Mouse (Mus musculus) liver, embryonic 14.5 days (tissue): ENCODE results near the gene Cd300e. TPM values are rescaled to one million over a fixed set of nuclear protein-coding genes. Genes with fewer than 3 reads are reported as not detected.

ENCODE experiments used
- ATAC-seq: fragments of 200-750 bp; cut with Nextera tagmentation; 2 replicates; pipeline ENCODE4 v1.8.0; 2017; ENCODE audit warnings: moderate number of reproducible peaks, mild to moderate bottlenecking, moderate library complexity; ENCODE audit not compliant: insufficient read depth
- DNase-seq, 3 experiments: peaks; one replicate each; pipeline ENCODE4 v3.0.0-alpha.2; 2012 to 2013; ENCODE audit warnings: low read depth in 3 of 3, low spot score in 3 of 3
- H3K27ac ChIP-seq: fragments of 300-500 bp; sonication (generic); 2 replicates; pipeline ENCODE4 v1.5.1; 2014; ENCODE audit warnings: moderate library complexity, mild to moderate bottlenecking, control low read depth, inconsistent platforms
- H3K27me3 ChIP-seq: fragments of 300-500 bp; sonication (generic); 2 replicates; pipeline ENCODE4 v1.6.1; 2014; ENCODE audit warnings: mild to moderate bottlenecking, low read length, moderate library complexity; ENCODE audit not compliant: control insufficient read depth, insufficient read depth
- H3K36me3 ChIP-seq: fragments of 300-500 bp; sonication (generic); replicated peaks from 2 replicates; pipeline ENCODE4 v1.6.1; 2014; ENCODE audit warnings: low read depth; ENCODE audit not compliant: control insufficient read depth, insufficient read depth
- H3K4me1 ChIP-seq, 2 experiments: fragments of 200-500 bp in 1 of 2; fragments of 300-500 bp in 1 of 2; sonication (generic) in 1 of 2; replicated peaks; 2 replicates each; pipeline ENCODE4 v1.6.1; 2012 to 2014; ENCODE audit warnings: antibody characterized with exemption in 1 of 2, inconsistent platforms in 1 of 2, low read length in 1 of 2; ENCODE audit not compliant: control insufficient read depth in 2 of 2, insufficient read depth in 2 of 2
- H3K4me2 ChIP-seq: fragments of 300-500 bp; sonication (generic); 2 replicates; pipeline ENCODE4 v1.6.1; 2014; ENCODE audit warnings: low read depth, mild to moderate bottlenecking, control low read depth, moderate library complexity
- H3K4me3 ChIP-seq, 2 experiments: fragments of 200-500 bp in 1 of 2; fragments of 300-500 bp in 1 of 2; sonication (generic) in 1 of 2; 2 replicates each; pipeline ENCODE4 v1.5.1; 2012 to 2014; ENCODE audit warnings: low read depth in 2 of 2, low read length in 2 of 2, mild to moderate bottlenecking in 2 of 2, control low read depth in 1 of 2, inconsistent platforms in 1 of 2, moderate library complexity in 1 of 2; ENCODE audit not compliant: insufficient read depth in 1 of 2
- H3K9ac ChIP-seq: fragments of 300-500 bp; sonication (generic); replicated peaks from 2 replicates; pipeline ENCODE4 v1.6.1; 2014; ENCODE audit warnings: mild to moderate bottlenecking, control low read depth, moderate library complexity
- H3K9me3 ChIP-seq: fragments of 300-500 bp; sonication (generic); 2 replicates; pipeline ENCODE4 v1.6.1; 2016; ENCODE audit warnings: low read length, mixed read lengths; ENCODE audit not compliant: control insufficient read depth
- CTCF ChIP-seq: IDR thresholded peaks from 2 replicates; pipeline ENCODE4 v1.5.1; 2016; ENCODE audit warnings: antibody characterized with exemption, low read depth, control low read depth
- EP300 ChIP-seq: IDR thresholded peaks from 2 replicates; pipeline ENCODE4 v1.6.1; 2016; ENCODE audit warnings: antibody characterized with exemption, low read depth
- WGBS: fragments of 180-500 bp; shearing (Covaris S2); extraction: QIAGEN DNeasy Blood & Tissue Kit; methylation state at CpG from one replicate; pipeline ENCODE4 v1.1.7; 2014; ENCODE audit not compliant: insufficient replicate concordance; 5-methylcytosine and 5-hydroxymethylcytosine counted together
- polyA plus RNA-seq, 2 experiments: library from polyadenylated mRNA; depleted of rRNA in 1 of 2; stranded (reverse) in 1 of 2; unstranded in 1 of 2; fragments of >200 nt; fragmentation: Nextera tagmentation in 1 of 2; extraction: Ambion mirVana in 1 of 2; gene quantifications; 2 replicates each; pipeline versions ENCODE4 v1.2.1 to v1.2.3; 2012 to 2014

Cd300e gene
- polyA plus RNA-seq, 2 experiments, result 0.22 to 0.56 TPM

- no peak for ATAC-seq
- Histone ChIP-seq H3K4me2 (no peak overlapping the region), H3K27ac (no peak overlapping the region), H3K4me3 (no peak overlapping the region), H3K9me3 (no peaks in the 10 kb centered on the region), H3K36me3 (no peaks in the 10 kb centered on the region), H3K4me1 (peaks cover 0 to 8% of the 10 kb centered on the region in 2 experiments; a peak in 2 of 4 replicates), H3K9ac (no peak overlapping the region), H3K27me3 (no peaks in the 10 kb centered on the region)
- 28% methylated on average over 6 of the region's 6 CpGs for WGBS
- TF ChIP-seq EP300 (no peak), CTCF (no peak; the same call in 1 of the 2 replicates)
- DNase-seq, result no peak
Measured at GRCm38 (mm10) chr11:115066768-115067167, 4.8 kb upstream of the Cd300e start.

DNA sequence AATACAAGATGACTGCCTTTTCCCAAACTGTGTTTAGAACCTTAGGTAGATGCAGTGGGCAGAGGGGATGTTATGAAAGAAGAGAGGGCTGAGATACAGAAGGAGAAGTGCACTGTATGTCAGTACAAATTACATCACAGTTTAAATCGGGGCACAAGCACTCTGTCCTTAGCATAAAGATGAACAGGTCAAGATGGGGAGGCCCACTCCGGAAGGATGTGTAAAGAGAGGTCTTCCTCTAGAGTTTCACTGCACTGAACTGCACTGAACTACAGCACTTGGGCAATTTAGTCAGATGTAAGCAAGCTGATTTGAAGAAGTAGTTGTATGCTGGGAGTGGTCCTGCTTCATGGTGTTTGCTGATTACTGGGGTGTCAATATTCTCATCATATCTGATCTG lies 2.2 kb downstream of the Cd300e start:
- WGBS, result 50% methylated on average over 2 of the region's 2 CpGs
- no peak overlapping the region for H3K4me3 ChIP-seq
- ATAC-seq (no peak), DNase-seq (no peak)
- no peaks in the 10 kb centered on the region for H3K36me3 ChIP-seq
- no peak overlapping the region for H3K27ac ChIP-seq
- TF ChIP-seq CTCF, result no peak
- no peak for TF ChIP-seq EP300
- no peak overlapping the region for H3K9ac ChIP-seq
- no peaks in the 10 kb centered on the region for H3K4me1 ChIP-seq
- H3K9me3 ChIP-seq, result no peaks in the 10 kb centered on the region
- H3K27me3 ChIP-seq, result no peaks in the 10 kb centered on the region
- no peak overlapping the region for H3K4me2 ChIP-seq

DNA sequence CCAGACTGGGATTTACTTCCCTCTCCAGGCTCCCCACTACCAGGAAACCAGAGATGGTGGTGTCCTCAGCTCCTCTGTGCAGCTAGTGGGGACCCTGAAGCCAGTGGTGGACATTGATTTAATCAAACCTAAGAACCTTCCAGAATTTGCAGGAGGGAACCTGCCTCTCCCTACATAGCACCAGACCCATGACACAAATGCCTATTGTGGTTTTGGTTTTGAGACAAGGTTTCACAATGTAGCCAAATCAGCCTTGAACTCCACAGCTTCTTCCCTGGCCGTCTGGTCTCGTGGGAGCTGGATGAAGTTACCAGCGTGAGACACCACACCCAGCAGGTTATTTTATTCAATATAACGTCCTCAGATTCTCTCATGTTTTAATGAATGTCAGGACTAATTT lies 3.3 kb downstream of the Cd300e start:
- H3K4me2 ChIP-seq, result no peak overlapping the region
- 55% methylated on average over 4 of the region's 4 CpGs for whole genome bisulfite sequencing
- ATAC-seq, result no peak
- no peaks in the 10 kb centered on the region for H3K36me3 ChIP-seq
- no peaks in the 10 kb centered on the region for H3K4me1 ChIP-seq
- no peak overlapping the region for H3K9ac ChIP-seq
- no peaks in the 10 kb centered on the region for H3K9me3 ChIP-seq
- TF ChIP-seq EP300 (no peak), CTCF (no peak)
- no peak overlapping the region for H3K4me3 ChIP-seq
- H3K27ac ChIP-seq, result no peak overlapping the region
- H3K27me3 ChIP-seq, result no peaks in the 10 kb centered on the region
- no peak for DNase-seq

DNA sequence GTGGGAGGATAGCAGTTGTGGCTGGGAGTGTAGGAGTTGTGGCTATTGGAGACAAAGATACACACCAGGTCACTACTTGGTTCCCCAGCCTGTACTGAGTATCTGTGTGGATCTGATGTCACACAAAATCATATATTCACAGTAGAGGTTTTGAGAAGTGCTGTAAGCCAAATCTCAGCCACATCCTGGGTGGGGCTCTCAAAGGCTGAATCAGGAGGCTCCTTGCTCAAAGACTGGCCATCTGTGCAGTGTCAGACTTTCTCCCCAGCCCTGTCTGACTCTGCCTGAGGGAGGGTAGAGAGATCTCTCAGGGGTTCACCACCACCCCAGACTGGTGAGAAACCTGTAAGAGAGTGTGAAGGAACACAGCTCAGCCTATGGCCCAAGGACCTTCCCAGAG lies 7.4 kb downstream of the Cd300e start:
- no peak overlapping the region for H3K27ac ChIP-seq
- H3K9ac ChIP-seq, result no peak overlapping the region
- H3K9me3 ChIP-seq, result no peaks in the 10 kb centered on the region
- H3K4me1 ChIP-seq, result no peaks in the 10 kb centered on the region
- TF ChIP-seq CTCF (no peak), EP300 (no peak)
- DNase-seq, result no peak
- no peaks in the 10 kb centered on the region for H3K27me3 ChIP-seq
- H3K4me2 ChIP-seq, result no peak overlapping the region
- ATAC-seq, result no peak
- H3K4me3 ChIP-seq, result no peak overlapping the region
- H3K36me3 ChIP-seq, result no peaks in the 10 kb centered on the region

DNA sequence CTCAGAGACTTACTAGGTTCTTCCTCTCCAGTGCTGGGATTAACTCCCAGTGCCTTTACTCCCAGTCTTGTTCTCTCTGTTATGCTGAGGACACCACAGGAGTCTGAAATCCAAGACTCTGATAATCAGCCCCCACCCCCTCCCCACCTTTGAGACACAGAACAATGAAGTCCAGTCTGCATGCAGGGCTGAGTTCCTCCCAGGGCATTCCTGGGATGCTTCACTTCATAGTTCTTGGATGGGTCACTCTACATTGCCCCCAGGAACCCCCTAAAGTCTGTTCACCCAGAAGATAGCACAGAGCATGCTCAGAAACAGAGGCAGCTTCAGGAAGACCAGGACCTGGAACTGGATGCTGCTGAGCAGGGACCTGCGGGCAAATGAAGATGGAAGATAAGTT lies 9.0 kb downstream of the Cd300e start:
- no peak overlapping the region for H3K9ac ChIP-seq
- ATAC-seq (no peak), DNase-seq (no peak)
- H3K9me3 ChIP-seq, result no peaks in the 10 kb centered on the region
- H3K27ac ChIP-seq, result no peak overlapping the region
- WGBS, result 50% methylated on average over 1 of the region's 1 CpGs
- no peak for TF ChIP-seq CTCF
- no peak for TF ChIP-seq EP300
- H3K27me3 ChIP-seq, result no peaks in the 10 kb centered on the region
- no peaks in the 10 kb centered on the region for H3K4me1 ChIP-seq
- no peaks in the 10 kb centered on the region for H3K36me3 ChIP-seq
- H3K4me3 ChIP-seq, result no peak overlapping the region
- no peak overlapping the region for H3K4me2 ChIP-seq

- H3K36me3 ChIP-seq, result no peaks in the 10 kb centered on the region
- no peaks in the 10 kb centered on the region for H3K9me3 ChIP-seq
- 2% methylated on average over 9 of the region's 9 CpGs for WGBS
- H3K27ac ChIP-seq, result no peak overlapping the region
- no peaks in the 10 kb centered on the region for H3K27me3 ChIP-seq
- no peak overlapping the region for H3K9ac ChIP-seq
- ATAC-seq (no peak), DNase-seq (peak; percentile 13 to 38 (median 24))
- H3K4me1 ChIP-seq, result no peaks in the 10 kb centered on the region
- no peak overlapping the region for H3K4me3 ChIP-seq
- TF ChIP-seq EP300 (no peak), CTCF (no peak)
- H3K4me2 ChIP-seq, result no peak overlapping the region
Measured at GRCm38 (mm10) chr11:115052206-115052605, 9.8 kb downstream of the Cd300e start.
